Mouse (Mus musculus) thymus, adult 2 months (tissue): ENCODE results near the gene Wfikkn2.

ENCODE experiments used
- CTCF ChIP-seq: fragments of 200-500 bp; IDR thresholded peaks from 2 replicates; pipeline ENCODE4 v1.5.1; 2012; ENCODE audit warnings: mild to moderate bottlenecking, control low read depth, low read length, moderate library complexity, borderline replicate concordance; ENCODE audit not compliant: control insufficient read depth, poor library complexity, insufficient read depth; ENCODE audit errors: extremely low read depth
- POLR2A ChIP-seq: fragments of 200-500 bp; IDR thresholded peaks from 2 replicates; pipeline ENCODE4 v1.6.1; 2012; ENCODE audit warnings: mild to moderate bottlenecking, low read length, control low read depth, moderate library complexity; ENCODE audit not compliant: control insufficient read depth, poor library complexity, insufficient read depth; ENCODE audit errors: extremely low read depth

DNA sequence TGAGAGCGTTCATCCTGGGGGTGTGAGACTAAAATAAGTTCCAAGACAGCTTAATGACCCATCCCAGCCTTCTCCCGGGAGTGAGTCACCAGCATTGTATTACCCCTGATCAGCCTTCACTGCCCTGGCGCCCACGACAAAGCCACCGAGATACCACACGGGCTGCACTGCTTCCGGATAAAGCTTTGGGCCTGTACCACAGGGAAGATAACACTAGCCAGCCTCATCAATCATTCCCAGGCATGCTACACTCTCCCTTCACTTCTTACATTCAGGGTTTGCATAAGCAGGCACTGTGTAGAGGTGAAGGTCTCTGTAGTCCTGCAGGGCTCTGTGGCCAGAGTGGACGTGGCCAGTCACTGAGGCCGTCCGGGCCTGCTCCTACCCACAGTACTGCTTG is 56.2 kb downstream of the Wfikkn2 start:
- TF ChIP-seq CTCF: no peak
- no peak for TF ChIP-seq POLR2A
